Comparison of ENCODE assay signal across 8 mouse cellular contexts in the genomic region with DNA sequence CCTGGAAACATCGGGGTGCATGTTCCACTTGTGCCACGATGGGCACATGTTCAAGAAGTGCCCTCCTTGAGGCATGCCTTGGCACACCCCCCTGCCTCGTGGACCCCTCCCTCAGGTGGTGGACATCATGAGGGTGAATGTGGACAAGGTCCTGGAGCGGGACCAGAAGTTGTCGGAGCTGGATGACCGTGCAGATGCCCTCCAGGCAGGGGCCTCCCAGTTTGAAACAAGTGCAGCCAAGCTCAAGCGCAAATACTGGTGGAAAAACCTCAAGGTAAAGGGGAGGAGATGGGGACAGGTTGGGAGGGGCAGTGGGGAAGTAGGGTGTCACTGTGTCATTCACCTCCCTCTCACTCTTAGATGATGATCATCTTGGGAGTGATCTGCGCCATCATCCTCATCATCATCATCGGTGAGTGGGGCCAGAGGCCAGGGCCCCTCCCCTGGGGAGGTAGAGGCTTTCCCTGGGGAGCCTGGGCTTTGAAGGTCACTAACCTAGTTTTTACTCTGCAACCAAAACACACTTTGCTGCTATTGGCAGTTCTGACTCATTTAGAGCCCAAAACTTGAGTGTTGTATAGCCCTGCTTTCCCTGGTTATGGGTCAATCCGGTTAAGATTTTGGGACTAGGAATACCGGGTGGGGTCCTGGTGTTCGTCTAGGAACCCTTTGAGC. TPM values are rescaled to one million over a fixed set of nuclear protein-coding genes. Genes with fewer than 3 reads are reported as not detected.
DNase-seq lines count a peak whose midpoint lies in the region; ATAC-seq and TF ChIP-seq lines count a peak whose summit lies in the region.

No protein-coding gene starts in this region.

- peak overlapping the region; percentile 72 for H3K4me2 ChIP-seq in kidney, embryonic 16.5 days (replicated peaks; ENCODE audit: low read depth, low read length)
- peak overlapping the region; percentile 91 for H3K4me2 ChIP-seq in forebrain, postnatal 0 days (ENCODE audit: low read depth)
- H3K4me2 ChIP-seq in liver, embryonic 12.5 days, result peak overlapping the region; percentile 98

- ATAC-seq in kidney, embryonic 16.5 days (ENCODE audit: low FRiP score, low TSS enrichment), result no peak
- no peak for ATAC-seq in forebrain, postnatal 0 days
- ATAC-seq in liver, embryonic 12.5 days, result no peak

- peak overlapping the region; percentile 100 for H3K4me3 ChIP-seq in kidney, embryonic 16.5 days (ENCODE audit: low read length)
- H3K4me3 ChIP-seq in brown adipose tissue, adult 24 weeks (ENCODE audit: insufficient read depth, low read depth, low read length), result peak overlapping the region; percentile 99
- peak overlapping the region; percentile 99 for H3K4me3 ChIP-seq in forebrain, postnatal 0 days (ENCODE audit: low read depth, low read length)
- H3K4me3 ChIP-seq in liver, embryonic 12.5 days, result peak overlapping the region; percentile 100

- 77% methylated on average over 12 of the region's 12 CpGs for whole genome bisulfite sequencing in kidney, embryonic 16.5 days
- 84% methylated on average over 12 of the region's 12 CpGs for WGBS in forebrain, postnatal 0 days
- 88% methylated on average over 12 of the region's 12 CpGs for WGBS in liver, embryonic 12.5 days (ENCODE audit: insufficient replicate concordance)

- H3K4me1 ChIP-seq in kidney, embryonic 16.5 days (ENCODE audit: insufficient read depth, low read length), result peaks cover 41% of the 10 kb centered on the region
- peaks cover 11% of the 10 kb centered on the region; the same call in 1 of the 2 replicates for H3K4me1 ChIP-seq in brown adipose tissue, adult 24 weeks (ENCODE audit: control insufficient read depth, insufficient read depth, insufficient read length, low read length)
- peaks cover 18% of the 10 kb centered on the region for H3K4me1 ChIP-seq in forebrain, postnatal 0 days (ENCODE audit: insufficient read depth)
- peaks cover 67% of the 10 kb centered on the region for H3K4me1 ChIP-seq in liver, embryonic 12.5 days

- no peaks in the 10 kb centered on the region for H3K9me3 ChIP-seq in kidney, embryonic 16.5 days (ENCODE audit: low read length)
- H3K9me3 ChIP-seq in forebrain, postnatal 0 days (ENCODE audit: low read length), result no peaks in the 10 kb centered on the region
- no peaks in the 10 kb centered on the region for H3K9me3 ChIP-seq in liver, embryonic 12.5 days (replicated peaks)

- peaks cover 18% of the 10 kb centered on the region; the same call in 1 of the 2 replicates for H3K36me3 ChIP-seq in kidney, embryonic 16.5 days (ENCODE audit: insufficient read depth, low read length)
- H3K36me3 ChIP-seq in forebrain, postnatal 0 days (ENCODE audit: insufficient read depth), result peaks cover 19% of the 10 kb centered on the region
- peaks cover 30% of the 10 kb centered on the region for H3K36me3 ChIP-seq in liver, embryonic 12.5 days

- H3K9ac ChIP-seq in kidney, embryonic 16.5 days (replicated peaks; ENCODE audit: low read length), result peak overlapping the region; percentile 99
- H3K9ac ChIP-seq in forebrain, postnatal 0 days, result peak overlapping the region; percentile 100
- peak overlapping the region; percentile 100 for H3K9ac ChIP-seq in liver, embryonic 12.5 days

- H3K27me3 ChIP-seq in kidney, embryonic 16.5 days (ENCODE audit: insufficient read depth, low read length), result no peaks in the 10 kb centered on the region
- no peaks in the 10 kb centered on the region for H3K27me3 ChIP-seq in forebrain, postnatal 0 days (ENCODE audit: insufficient read depth, low read length)
- H3K27me3 ChIP-seq in liver, embryonic 12.5 days (replicated peaks), result no peaks in the 10 kb centered on the region

- 0 out of 2 replicates have a peak overlapping the region, but pooled peaks have one; percentile 3 for H3K27ac ChIP-seq in kidney, embryonic 16.5 days (ENCODE audit: low read length)
- H3K27ac ChIP-seq in brown adipose tissue, adult 24 weeks (replicated peaks; ENCODE audit: low read depth, low read length), result peak overlapping the region; percentile 10
- H3K27ac ChIP-seq in forebrain, postnatal 0 days (ENCODE audit: low read depth, low read length), result peak overlapping the region; percentile 97
- peak overlapping the region; percentile 96 for H3K27ac ChIP-seq in liver, embryonic 12.5 days

- DNase-seq in kidney, postnatal 4 days, result no peak
- DNase-seq in forebrain, postnatal 0 days, result no peak
- no peak for DNase-seq in embryo, embryonic 10 days (ENCODE audit: low spot score)
- DNase-seq in natural killer cell, adult 2 months (ENCODE audit: low spot score in 2 of 2), result no peak
- no peak for DNase-seq in gastrocnemius, adult 8-10 months (ENCODE audit: low spot score in 2 of 2)

- TF ChIP-seq CTCF in forebrain, postnatal 0 days (IDR thresholded peaks at IDR 0.05; ENCODE audit: low read depth), result no peak

RNA-seq across cellular contexts. Expression of a gene that starts 1.5 kb away (rescaled TPM):
- polyA plus RNA-seq in kidney, embryonic 16.5 days (2015; fragmentation: Nextera tagmentation; extraction: Ambion mirVana), result 81.5 and 114 TPM in 2 replicates
- polyA plus RNA-seq in brown adipose tissue, adult 24 weeks (2012; ENCODE audit: insufficient read depth, insufficient read length, missing spikeins), result 42.0 and 54.9 TPM in 2 replicates
- 76.8 and 104 TPM in 2 replicates for total RNA-seq in forebrain, postnatal 0 days (2014; rRNA removed)
- 500 and 554 TPM in 2 replicates for polyA plus RNA-seq in forebrain, postnatal 0 days (2015; fragmentation: Nextera tagmentation; extraction: Ambion mirVana)
- 26.3 and 27.5 TPM in 2 replicates for polyA plus RNA-seq in liver, embryonic 12.5 days (2016; fragmentation: Nextera tagmentation; extraction: Ambion mirVana)
- total RNA-seq in gastrocnemius, adult 8-10 months (2022), result 10 to 100 TPM; 31.4 to 39.6 (median 35.6) TPM

RNA-seq across cellular contexts. Expression of a gene that starts 5.3 kb away (rescaled TPM):
- 11.4 and 15.6 TPM in 2 replicates for polyA plus RNA-seq in kidney, embryonic 16.5 days (2015; fragmentation: Nextera tagmentation; extraction: Ambion mirVana)
- 7.9 and 15.6 TPM in 2 replicates for polyA plus RNA-seq in brown adipose tissue, adult 24 weeks (2012; ENCODE audit: insufficient read depth, insufficient read length, missing spikeins)
- 16.5 and 38.3 TPM in 2 replicates for total RNA-seq in forebrain, postnatal 0 days (2014; rRNA removed)
- polyA plus RNA-seq in forebrain, postnatal 0 days (2015; fragmentation: Nextera tagmentation; extraction: Ambion mirVana), result 15.2 and 16.7 TPM in 2 replicates
- 2.5 and 4.0 TPM in 2 replicates for polyA plus RNA-seq in liver, embryonic 12.5 days (2016; fragmentation: Nextera tagmentation; extraction: Ambion mirVana)
- total RNA-seq in gastrocnemius, adult 8-10 months (2022), result 10 to 100 TPM; 58.8 to 81.4 (median 70.4) TPM

RNA-seq across cellular contexts. Expression of a gene that starts 19.1 kb away (rescaled TPM):
- 61.0 and 68.1 TPM in 2 replicates for polyA plus RNA-seq in kidney, embryonic 16.5 days (2015; fragmentation: Nextera tagmentation; extraction: Ambion mirVana)
- 2.5 and 4.6 TPM in 2 replicates for polyA plus RNA-seq in brown adipose tissue, adult 24 weeks (2012; ENCODE audit: insufficient read depth, insufficient read length, missing spikeins)
- total RNA-seq in forebrain, postnatal 0 days (2014; rRNA removed), result 32.7 and 45.6 TPM in 2 replicates
- polyA plus RNA-seq in forebrain, postnatal 0 days (2015; fragmentation: Nextera tagmentation; extraction: Ambion mirVana), result 35.3 and 41.7 TPM in 2 replicates
- 32.0 and 34.8 TPM in 2 replicates for polyA plus RNA-seq in liver, embryonic 12.5 days (2016; fragmentation: Nextera tagmentation; extraction: Ambion mirVana)
- total RNA-seq in gastrocnemius, adult 8-10 months (2022), result 1 to 10 TPM; 2.9 to 7.0 (median 5.2) TPM

RNA-seq across cellular contexts. Expression of a gene that starts 30.2 kb away (rescaled TPM):
- 8.0 and 9.1 TPM in 2 replicates for polyA plus RNA-seq in kidney, embryonic 16.5 days (2015; fragmentation: Nextera tagmentation; extraction: Ambion mirVana)
- polyA plus RNA-seq in brown adipose tissue, adult 24 weeks (2012; ENCODE audit: insufficient read depth, insufficient read length, missing spikeins), result 8.1 and 8.3 TPM in 2 replicates
- total RNA-seq in forebrain, postnatal 0 days (2014; rRNA removed), result 32.8 and 33.7 TPM in 2 replicates
- 20.9 and 21.7 TPM in 2 replicates for polyA plus RNA-seq in forebrain, postnatal 0 days (2015; fragmentation: Nextera tagmentation; extraction: Ambion mirVana)
- 5.3 and 6.1 TPM in 2 replicates for polyA plus RNA-seq in liver, embryonic 12.5 days (2016; fragmentation: Nextera tagmentation; extraction: Ambion mirVana)
- total RNA-seq in gastrocnemius, adult 8-10 months (2022), result 10 to 100 TPM; 22.4 to 26.2 (median 23.7) TPM

RNA-seq across cellular contexts. Expression of a gene that starts 30.5 kb away (rescaled TPM):
- polyA plus RNA-seq in kidney, embryonic 16.5 days (2015; fragmentation: Nextera tagmentation; extraction: Ambion mirVana), result 0.39 and 0.51 TPM in 2 replicates
- not detected in 2 replicates for polyA plus RNA-seq in brown adipose tissue, adult 24 weeks (2012; ENCODE audit: insufficient read depth, insufficient read length, missing spikeins)
- total RNA-seq in forebrain, postnatal 0 days (2014; rRNA removed), result 1.2 and 1.6 TPM in 2 replicates
- 1.1 and 1.3 TPM in 2 replicates for polyA plus RNA-seq in forebrain, postnatal 0 days (2015; fragmentation: Nextera tagmentation; extraction: Ambion mirVana)
- 0.44 and 0.46 TPM in 2 replicates for polyA plus RNA-seq in liver, embryonic 12.5 days (2016; fragmentation: Nextera tagmentation; extraction: Ambion mirVana)
- not detected for total RNA-seq in gastrocnemius, adult 8-10 months (2022)

Comparison
In these comparisons a context has a peak if more than half of its experiments do, and no peak if none do; other contexts are left out.
1. H3K27ac ChIP-seq: peak in every context shown above with its lines; median percentile 97 in forebrain, postnatal 0 days; 96 in liver, embryonic 12.5 days; 10 in brown adipose tissue, adult 24 weeks; 3 in kidney, embryonic 16.5 days.